Mouse (Mus musculus) thymus, postnatal 10 days (tissue): ENCODE measurements at regions not wholly inside any gene's neighbourhood (a gene's known extent, or its start where the extent isn't known, plus 50 kb on each side); places are given as distances from the start of the nearest gene placed in this dataset.

Experiments used
- DNase-seq, 2 experiments: peaks; one replicate each; pipeline ENCODE4 v3.0.0; 2021; ENCODE audit warnings: low spot score in 2 of 2

GRCm38 (mm10) chr16:78490245-78490644 is 86.3 kb downstream of the D16Ertd472e start:
- DNase-seq = peak; percentile 64 to 69

GRCm38 (mm10) chr16:78489604-78490003 is 86.9 kb downstream of the D16Ertd472e start:
- DNase-seq = no peak

- no peak for DNase-seq
Measured at GRCm38 (mm10) chr16:78486531-78486930, 90.0 kb downstream of the D16Ertd472e start.

GRCm38 (mm10) chr16:78484319-78484718 is 92.2 kb downstream of the D16Ertd472e start:
- DNase-seq = no peak

- no peak for DNase-seq
Measured at GRCm38 (mm10) chr16:78481571-78481970, 94.9 kb downstream of the D16Ertd472e start.

- DNase-seq = no peak
Measured at GRCm38 (mm10) chr16:78481065-78481464, 95.4 kb downstream of the D16Ertd472e start.

GRCm38 (mm10) chr16:78480261-78480660 is 96.2 kb downstream of the D16Ertd472e start:
- DNase-seq = no peak

- DNase-seq = no peak
Measured at GRCm38 (mm10) chr16:78473456-78473855, 96.5 kb upstream of the Btg3 start.

- DNase-seq = no peak
Measured at GRCm38 (mm10) chr16:78459996-78460395, 83.0 kb upstream of the Btg3 start.

- no peak for DNase-seq
Measured at GRCm38 (mm10) chr16:78457731-78458151, 80.7 kb upstream of the Btg3 start.

- no peak for DNase-seq
Measured at GRCm38 (mm10) chr16:78456345-78456744, 79.4 kb upstream of the Btg3 start.

- no peak for DNase-seq
Measured at GRCm38 (mm10) chr16:78454509-78454908, 77.5 kb upstream of the Btg3 start.

GRCm38 (mm10) chr16:78452303-78452702 is 75.3 kb upstream of the Btg3 start:
- DNase-seq = peak; percentile 38 to 75

- DNase-seq = no peak
Measured at GRCm38 (mm10) chr16:78451750-78452149, 74.8 kb upstream of the Btg3 start.

- no peak for DNase-seq
Measured at GRCm38 (mm10) chr16:78451251-78451650, 74.3 kb upstream of the Btg3 start.

GRCm38 (mm10) chr16:78449231-78449630 is 72.2 kb upstream of the Btg3 start:
- no peak for DNase-seq

- DNase-seq = no peak
Measured at GRCm38 (mm10) chr16:78443262-78443661, 66.3 kb upstream of the Btg3 start.

GRCm38 (mm10) chr16:78442830-78443229 is 65.8 kb upstream of the Btg3 start:
- no peak for DNase-seq

GRCm38 (mm10) chr16:78441961-78442360 is 65.0 kb upstream of the Btg3 start:
- DNase-seq = no peak

- no peak for DNase-seq
Measured at GRCm38 (mm10) chr16:78435707-78436106, 58.7 kb upstream of the Btg3 start.

GRCm38 (mm10) chr16:78427470-78428041 is 50.6 kb upstream of the Btg3 start:
- DNase-seq = no peak
